Mouse (Mus musculus): ENCODE data around the gene Klhl1.

GRCm38 (mm10) chr14:96471812-96472211, 47.1 kb downstream of the Klhl1 start:
- TF ChIP-seq TAL1 (conservative IDR thresholded peaks at IDR 0.05; ENCODE audit: low read depth, low read length) (no peak), CTCF (IDR thresholded peaks at IDR 0.05; ENCODE audit: low read depth, low read length) (no peak), POLR2AphosphoS5 (IDR thresholded peaks at IDR 0.05; ENCODE audit: insufficient replicate concordance, low read depth, low read length) (no peak), GATA1 (IDR thresholded peaks at IDR 0.05; ENCODE audit: borderline replicate concordance, low read length) (no peak), GATA2 (IDR thresholded peaks at IDR 0.05; ENCODE audit: borderline replicate concordance, low read depth, low read length) (no peak)
